Mouse (Mus musculus) limb, embryonic 11.5 days (tissue): ENCODE data around the gene Asgr1. TPM values are rescaled to one million over a fixed set of nuclear protein-coding genes. Genes with fewer than 3 reads are reported as not detected.
"Not testable (repeated sequence)": the region's sequence is repeated elsewhere in the genome, so short reads cannot be mapped to it uniquely, and the experiment has no call there.

Source experiments
- ATAC-seq: fragments of 200-750 bp; cut with Nextera tagmentation; 2 replicates; pipeline ENCODE4 v1.8.0; 2017; ENCODE audit warnings: low read depth; ENCODE audit not compliant: insufficient number of reproducible peaks, low FRiP score, low TSS enrichment
- DNase-seq: peaks from one replicate; pipeline ENCODE4 v3.0.0-alpha.2; 2015; ENCODE audit warnings: low spot score
- H3K27ac ChIP-seq: fragments of 300-500 bp; sonication (generic); replicated peaks from 2 replicates; pipeline ENCODE4 v1.5.1; 2014; ENCODE audit warnings: low read depth, mild to moderate bottlenecking, low read length
- H3K27me3 ChIP-seq: fragments of 300-500 bp; sonication (generic); 2 replicates; pipeline ENCODE4 v1.6.1; 2014; ENCODE audit warnings: mild to moderate bottlenecking, low read length, mixed read lengths; ENCODE audit not compliant: control insufficient read depth, insufficient read depth
- H3K36me3 ChIP-seq: fragments of 300-500 bp; sonication (generic); 2 replicates; pipeline ENCODE4 v1.6.1; 2014; ENCODE audit warnings: mild to moderate bottlenecking, low read length, moderate library complexity, mixed read lengths; ENCODE audit not compliant: control insufficient read depth, insufficient read depth
- H3K4me1 ChIP-seq: fragments of 300-500 bp; sonication (generic); 2 replicates; pipeline ENCODE4 v1.6.1; 2014; ENCODE audit warnings: low read length, mixed read lengths; ENCODE audit not compliant: control insufficient read depth, insufficient read depth
- H3K4me2 ChIP-seq: fragments of 300-500 bp; sonication (generic); 2 replicates; pipeline ENCODE4 v1.6.1; 2014; ENCODE audit warnings: low read depth, mild to moderate bottlenecking, moderate library complexity; ENCODE audit not compliant: severe bottlenecking
- H3K4me3 ChIP-seq: fragments of 300-500 bp; sonication (generic); 2 replicates; pipeline ENCODE4 v1.5.1; 2014; ENCODE audit warnings: low read depth, low read length
- H3K9ac ChIP-seq: fragments of 300-500 bp; sonication (generic); 2 replicates; pipeline ENCODE4 v1.6.1; 2014; ENCODE audit warnings: mild to moderate bottlenecking, low read length
- H3K9me3 ChIP-seq: fragments of 300-500 bp; sonication (generic); 2 replicates; pipeline ENCODE4 v1.6.1; 2016; ENCODE audit warnings: low read length; ENCODE audit not compliant: control insufficient read depth
- WGBS: fragments of 180-500 bp; shearing (Covaris S2); extraction: QIAGEN DNeasy Blood & Tissue Kit; methylation state at CpG from one replicate; pipeline ENCODE4 v1.1.7; 2014; 5-methylcytosine and 5-hydroxymethylcytosine counted together
- polyA plus RNA-seq: library from polyadenylated mRNA; unstranded; fragments of >200 nt; fragmentation: Nextera tagmentation; extraction: Ambion mirVana; gene quantifications from 2 replicates; pipeline ENCODE4 v1.2.1, GENCODE M21; 2014

Asgr1 gene
- polyA plus RNA-seq, 1 experiment from 2014 or later = 1.0 TPM

GRCm38 (mm10) chr11:70014880-70015558 lies 38.9 kb upstream of the Asgr1 start, which contains the start of gene Acadvl:
Acadvl (minus strand) TSS chr11:70015411.
- Histone ChIP-seq H3K27me3 (no peaks in the 10 kb centered on the region), H3K9me3 (no peaks in the 10 kb centered on the region), H3K27ac (peak within 1 kb of the TSS; percentile 40), H3K4me2 (peak within 1 kb of the TSS; percentile 83), H3K4me3 (peak within 1 kb of the TSS; percentile 52), H3K4me1 (peaks cover 34% of the 10 kb centered on the region), H3K36me3 (peaks cover 15% of the 10 kb centered on the region), H3K9ac (peak within 1 kb of the TSS; percentile 60)
- under 1% methylated on average over 35 of the region's 35 CpGs for WGBS
- ATAC-seq (peak; percentile 81), DNase-seq (peak; percentile 88)

DNA sequence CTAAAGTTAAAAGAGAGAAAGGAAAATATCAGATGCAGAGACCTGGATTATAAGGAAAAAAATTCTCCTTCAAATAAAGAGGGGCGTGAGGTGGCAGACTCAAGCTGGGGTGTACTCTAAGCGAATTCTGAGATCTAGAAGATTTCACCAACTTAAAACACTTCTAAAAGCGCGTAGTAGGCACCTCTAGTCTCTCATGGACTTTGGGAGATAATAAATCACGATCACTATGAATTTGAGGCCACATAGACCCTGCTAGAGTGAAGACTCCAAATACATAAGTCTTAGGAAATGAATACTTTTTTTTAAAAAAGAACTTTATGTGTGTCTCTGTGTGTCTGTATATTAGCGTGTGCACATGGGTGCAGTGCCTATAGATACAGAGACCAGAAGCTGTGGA lies 38.2 kb upstream of the Asgr1 start:
- no peaks in the 10 kb centered on the region for H3K27me3 ChIP-seq
- H3K4me1 ChIP-seq = peaks cover 41% of the 10 kb centered on the region
- no peak for DNase-seq
- no peak for ATAC-seq
- H3K9ac ChIP-seq = no peak overlapping the region
- H3K27ac ChIP-seq = no peak overlapping the region
- 66% methylated on average over 6 of the region's 6 CpGs for WGBS
- H3K36me3 ChIP-seq = peaks cover 11% of the 10 kb centered on the region
- peak overlapping the region; percentile 52; the same call in 1 of the 2 replicates for H3K4me3 ChIP-seq
- peak overlapping the region; percentile 83 for H3K4me2 ChIP-seq
- no peaks in the 10 kb centered on the region for H3K9me3 ChIP-seq

DNA sequence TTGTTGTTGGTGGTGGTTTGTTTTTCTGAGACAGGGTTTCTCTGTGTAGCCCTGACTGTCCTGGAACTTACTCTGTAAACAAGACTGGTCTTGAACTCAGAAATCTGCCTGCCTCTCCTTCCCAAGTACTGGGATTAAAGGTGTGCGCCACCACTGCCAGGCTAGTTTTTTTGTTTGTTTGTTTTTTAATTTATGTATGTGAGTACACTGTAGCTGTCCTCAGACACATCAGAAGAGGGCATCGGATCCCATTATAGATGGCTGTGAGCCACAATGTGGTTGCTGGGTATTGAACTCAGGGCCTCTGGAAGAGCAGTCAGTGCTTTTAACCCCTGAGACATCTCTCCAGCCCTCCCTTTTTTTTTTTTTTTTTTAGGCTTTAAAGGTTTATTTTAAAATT lies 37.7 kb upstream of the Asgr1 start:
- H3K4me2 ChIP-seq, H3K36me3 ChIP-seq, H3K4me3 ChIP-seq, DNase-seq, ATAC-seq, H3K27me3 ChIP-seq, H3K9me3 ChIP-seq, H3K27ac ChIP-seq, H3K9ac ChIP-seq: not testable (repeated sequence)
- H3K4me1 ChIP-seq = peaks cover 43% of the 10 kb centered on the region
- 79% methylated on average over 2 of the region's 2 CpGs for WGBS

- Histone ChIP-seq H3K36me3 (peaks cover 5% of the 10 kb centered on the region), H3K4me1 (peaks cover 43% of the 10 kb centered on the region), H3K4me2 (peak within 1 kb of the TSS; percentile 59), H3K9me3 (no peaks in the 10 kb centered on the region), H3K4me3 (peak within 1 kb of the TSS; percentile 47; the same call in 1 of the 2 replicates), H3K27me3 (no peaks in the 10 kb centered on the region), H3K9ac (no peak within 1 kb of the TSS; the same call in 1 of the 2 replicates), H3K27ac (peak within 1 kb of the TSS; percentile 69; the same call in 1 of the 2 replicates)
- DNase-seq = no peak
- WGBS = 87% methylated on average over 3 of the region's 3 CpGs
- ATAC-seq = no peak
Measured at GRCm38 (mm10) chr11:70016669-70017068, 37.2 kb upstream of the Asgr1 start, which contains the start of gene Dlg4. Dlg4 (plus strand) TSS chr11:70016942.

- ATAC-seq (no peak), DNase-seq (no peak)
- H3K9ac ChIP-seq = no peak overlapping the region; the same call in 1 of the 2 replicates
- H3K4me1 ChIP-seq = peaks cover 48% of the 10 kb centered on the region
- peak overlapping the region; percentile 69; the same call in 1 of the 2 replicates for H3K27ac ChIP-seq
- WGBS = 48% methylated on average over 7 of the region's 7 CpGs
- H3K9me3 ChIP-seq = no peaks in the 10 kb centered on the region
- peaks cover 2% of the 10 kb centered on the region; the same call in 1 of the 2 replicates for H3K36me3 ChIP-seq
- H3K4me2 ChIP-seq = peak overlapping the region; percentile 59; the same call in 1 of the 2 replicates
- H3K27me3 ChIP-seq = no peaks in the 10 kb centered on the region
- H3K4me3 ChIP-seq = peak overlapping the region; percentile 47; the same call in 1 of the 2 replicates
Measured at GRCm38 (mm10) chr11:70017199-70017767, 36.6 kb upstream of the Asgr1 start.

DNA sequence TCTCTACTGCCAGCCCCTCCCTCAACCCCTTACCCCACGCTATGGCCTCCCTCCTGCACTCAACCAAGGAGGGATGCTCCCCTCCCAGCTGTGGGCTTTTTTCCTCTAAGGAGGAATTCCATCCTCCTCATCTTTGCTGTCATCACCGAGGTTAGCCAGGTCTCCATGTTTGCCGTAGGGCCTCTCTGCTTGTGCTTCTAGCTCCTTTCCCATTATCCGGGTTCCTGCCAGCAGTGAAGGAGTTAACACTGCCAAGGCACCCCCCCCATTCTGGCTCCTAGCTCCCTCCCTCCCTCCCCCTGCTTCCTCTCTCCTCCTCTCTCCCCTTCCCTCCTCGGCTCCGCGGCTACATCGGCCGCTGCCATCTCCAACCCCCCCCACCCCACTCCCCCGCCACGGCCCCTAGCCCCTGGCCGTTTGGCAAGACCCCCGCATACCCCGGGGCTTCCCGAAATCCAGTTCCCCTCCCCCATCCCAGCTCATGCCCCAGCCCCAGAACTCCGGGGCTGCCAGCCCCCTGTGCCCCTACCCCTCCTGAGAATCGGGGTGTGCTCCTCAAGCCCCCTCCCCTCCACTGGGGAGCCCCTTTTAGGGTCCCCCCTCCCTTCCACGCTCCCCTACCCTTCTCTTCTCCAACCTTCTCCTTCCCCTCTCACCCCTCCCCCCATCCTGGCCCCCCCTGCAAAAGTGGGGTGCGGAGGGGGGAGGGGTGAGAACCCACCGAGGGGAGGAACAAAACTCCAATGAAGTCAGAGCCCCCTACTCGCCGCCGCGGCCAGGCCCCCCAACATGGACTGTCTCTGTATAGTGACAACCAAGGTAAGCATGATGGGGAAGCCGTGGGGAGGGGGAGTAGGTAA lies 35.5 kb upstream of the Asgr1 start:
- Histone ChIP-seq H3K4me2 (peak overlapping the region; percentile 59), H3K27me3 (no peaks in the 10 kb centered on the region), H3K4me1 (peaks cover 48% of the 10 kb centered on the region), H3K27ac (peak overlapping the region; percentile 69), H3K9ac (peak overlapping the region; percentile 64), H3K9me3 (no peaks in the 10 kb centered on the region), H3K36me3 (no peaks in the 10 kb centered on the region; the same call in 1 of the 2 replicates), H3K4me3 (peak overlapping the region; percentile 47)
- WGBS = 1% methylated on average over 25 of the region's 25 CpGs
- ATAC-seq (no peak), DNase-seq (peak; percentile 85)

GRCm38 (mm10) chr11:70019495-70020021 lies 34.3 kb upstream of the Asgr1 start:
- Histone ChIP-seq H3K36me3 (no peaks in the 10 kb centered on the region), H3K4me1 (peaks cover 48% of the 10 kb centered on the region), H3K27ac (peak overlapping the region; percentile 77), H3K9ac (no peak overlapping the region), H3K4me2 (peak overlapping the region; percentile 59), H3K27me3 (no peaks in the 10 kb centered on the region), H3K9me3 (no peaks in the 10 kb centered on the region), H3K4me3 (peak overlapping the region; percentile 47)
- ATAC-seq (no peak), DNase-seq (no peak)
- 17% methylated on average over 2 of the region's 2 CpGs for WGBS
